Mouse (Mus musculus): ENCODE measurements at regions not wholly inside any gene's neighbourhood (a gene's known extent, or its start where the extent isn't known, plus 50 kb on each side); places are given as distances from the start of the nearest gene placed in this dataset.

DNA sequence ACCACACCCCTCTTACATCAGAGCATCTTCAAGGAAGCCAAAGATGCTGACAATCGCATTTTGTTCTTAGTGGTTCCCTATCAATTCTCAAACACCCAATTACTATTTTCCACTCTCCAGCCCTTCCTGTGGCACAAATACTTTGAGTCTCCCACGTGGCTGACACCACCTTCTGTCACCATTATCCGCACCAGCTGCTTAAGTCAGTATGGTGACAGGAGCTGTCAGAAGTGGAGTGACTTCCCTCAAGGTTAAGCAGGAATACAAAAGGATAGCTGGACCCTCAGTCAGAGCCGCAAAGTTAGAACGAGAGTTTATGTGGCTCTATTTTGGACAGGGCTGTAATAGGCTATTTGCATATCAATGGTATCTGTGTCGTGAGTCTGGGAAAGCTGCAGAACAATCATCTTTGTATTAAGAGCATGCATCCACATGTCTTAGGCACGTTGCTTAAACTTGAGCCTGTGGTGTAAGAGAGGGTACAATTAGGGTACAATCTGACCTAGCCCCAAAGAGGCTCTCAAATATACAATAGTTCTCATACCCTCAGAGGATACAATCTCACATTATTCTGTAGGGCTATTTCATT, 155.5 kb upstream of the Slco3a1 start:
- no peak for TF ChIP-seq CTCF (conservative IDR thresholded peaks at IDR 0.05; ENCODE audit: insufficient read depth, insufficient read length, low read depth, low read length)
- TF ChIP-seq POLR2A (IDR thresholded peaks at IDR 0.05; ENCODE audit: low read depth, low read length) = no peak

All from kidney, adult 2 months (tissue).